Mouse (Mus musculus) urinary bladder, postnatal 14 days (tissue): Measurements from ENCODE around the gene Pacsin2.
A peak's percentile ranks its signal among the peaks of the same experiment; 100 is the strongest.
"Not testable (repeated sequence)": the region's sequence is repeated elsewhere in the genome, so short reads cannot be mapped to it uniquely, and the experiment has no call there.

Source experiments
- DNase-seq: peaks from one replicate; pipeline ENCODE4 v3.0.0; 2021; ENCODE audit warnings: low spot score

Gene Pacsin2

GRCm38 (mm10) chr15:83423589-83424384 is 40.6 kb downstream of the Pacsin2 start:
- no peak for DNase-seq

- no peak for DNase-seq
Observed at GRCm38 (mm10) chr15:83422299-83422981, 42.0 kb downstream of the Pacsin2 start.

GRCm38 (mm10) chr15:83419562-83419961 is 44.8 kb downstream of the Pacsin2 start:
- no peak for DNase-seq

GRCm38 (mm10) chr15:83418685-83419084 is 45.7 kb downstream of the Pacsin2 start:
- no peak for DNase-seq

- no peak for DNase-seq
Observed at GRCm38 (mm10) chr15:83417916-83418315, 46.5 kb downstream of the Pacsin2 start.

GRCm38 (mm10) chr15:83417407-83417806 is 47.0 kb downstream of the Pacsin2 start:
- DNase-seq = no peak

GRCm38 (mm10) chr15:83415391-83415790 is 49.0 kb downstream of the Pacsin2 start:
- no peak for DNase-seq

- no peak for DNase-seq
Observed at GRCm38 (mm10) chr15:83411616-83412015, 52.8 kb downstream of the Pacsin2 start.

- no peak for DNase-seq
Observed at GRCm38 (mm10) chr15:83410735-83411134, 53.7 kb downstream of the Pacsin2 start.

- no peak for DNase-seq
Observed at GRCm38 (mm10) chr15:83410270-83410669, 54.1 kb downstream of the Pacsin2 start.

GRCm38 (mm10) chr15:83408692-83409442 is 55.5 kb downstream of the Pacsin2 start:
- no peak for DNase-seq

GRCm38 (mm10) chr15:83408216-83408615 is 56.2 kb downstream of the Pacsin2 start:
- no peak for DNase-seq

GRCm38 (mm10) chr15:83407502-83407901 is 56.9 kb downstream of the Pacsin2 start:
- DNase-seq = no peak

- not testable (repeated sequence) for DNase-seq
Observed at GRCm38 (mm10) chr15:83405866-83406265, 58.5 kb downstream of the Pacsin2 start.

- no peak for DNase-seq
Observed at GRCm38 (mm10) chr15:83404008-83404407, 60.4 kb downstream of the Pacsin2 start.

- DNase-seq = no peak
Observed at GRCm38 (mm10) chr15:83403016-83403415, 61.4 kb downstream of the Pacsin2 start.

GRCm38 (mm10) chr15:83392722-83393121 is 71.7 kb downstream of the Pacsin2 start:
- no peak for DNase-seq

GRCm38 (mm10) chr15:83387911-83388310 is 76.5 kb downstream of the Pacsin2 start:
- DNase-seq = peak; percentile 41

GRCm38 (mm10) chr15:83383633-83384032 is 80.8 kb downstream of the Pacsin2 start:
- DNase-seq = no peak

GRCm38 (mm10) chr15:83383136-83383535 is 81.3 kb downstream of the Pacsin2 start:
- DNase-seq = no peak

- DNase-seq = no peak
Observed at GRCm38 (mm10) chr15:83382467-83382866, 81.9 kb downstream of the Pacsin2 start.

GRCm38 (mm10) chr15:83377153-83377552 is 87.3 kb downstream of the Pacsin2 start:
- no peak for DNase-seq

- peak; percentile 79 for DNase-seq
Observed at GRCm38 (mm10) chr15:83375136-83375535, 89.3 kb downstream of the Pacsin2 start.
